19 mouse cellular contexts compared by ENCODE assay signal in the genomic region with DNA sequence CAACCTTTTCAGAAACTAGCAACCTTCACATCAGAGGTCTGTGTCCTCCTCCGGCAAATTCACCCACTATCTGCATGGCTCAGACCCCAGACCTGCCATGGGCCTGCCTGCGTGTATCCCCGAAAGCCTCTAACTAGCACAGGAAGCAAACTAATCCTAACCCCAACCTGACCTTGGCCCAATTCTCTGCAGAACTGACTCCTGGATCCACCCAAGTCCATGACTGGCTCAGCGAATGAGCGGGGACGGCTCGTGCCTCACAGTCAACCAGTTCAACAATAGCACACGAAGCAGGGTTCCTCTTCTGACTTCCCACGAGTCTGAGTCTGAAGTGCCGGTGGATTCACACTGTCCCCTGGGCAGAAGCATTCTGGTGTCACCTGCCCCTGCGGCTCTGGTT. TPM values are rescaled to one million over a fixed set of nuclear protein-coding genes. Genes with fewer than 3 reads are reported as not detected.
"Had no signal": no experiment of that assay in that cellular context is flagged by ENCODE, and none has a peak within 500 bp of the region (broad histone marks: within the 10 kb centered on the region; RNA-seq: fewer than 3 reads in every experiment).

No protein-coding gene starts in this region.

- H3K36me3 ChIP-seq: limb, embryonic 13.5 days; liver, embryonic 15.5 days; midbrain, embryonic 10.5 days; neural tube, embryonic 15.5 days had no signal

- H3K27me3 ChIP-seq: limb, embryonic 13.5 days; liver, embryonic 15.5 days; neural tube, embryonic 15.5 days had no signal

- H3K9me3 ChIP-seq: limb, embryonic 13.5 days; liver, embryonic 15.5 days; midbrain, embryonic 10.5 days; neural tube, embryonic 15.5 days had no signal

- H3K9ac ChIP-seq: limb, embryonic 13.5 days; liver, embryonic 15.5 days; lung, embryonic 14.5 days; neural tube, embryonic 15.5 days had no signal

- H3K4me3 ChIP-seq: limb, embryonic 13.5 days; liver, embryonic 15.5 days; midbrain, embryonic 10.5 days; myocyte; neural tube, embryonic 15.5 days had no signal

- H3K27ac ChIP-seq: limb, embryonic 13.5 days; liver, embryonic 15.5 days; midbrain, embryonic 10.5 days; neural tube, embryonic 15.5 days had no signal

- H3K4me2 ChIP-seq: limb, embryonic 13.5 days; liver, embryonic 15.5 days; lung, embryonic 14.5 days; neural tube, embryonic 15.5 days had no signal

- DNase-seq: kidney, adult 8-10 months; kidney, postnatal 10 days; kidney, postnatal 4 days; left cerebral cortex, postnatal 4 days; lung, embryonic 14.5 days; lung, postnatal 10 days; lung, postnatal 4 days; midbrain, embryonic 14.5 days; retina, postnatal 1 day; right cerebral cortex, postnatal 4 days; spleen, adult 18-20 months; thymus, adult 18-20 months; thymus, postnatal 14 days had no signal

RNA-seq across cellular contexts. Expression of a gene that starts 9.1 kb away (rescaled TPM):
- total RNA-seq: megakaryocyte, adult 5-6 weeks had no signal
